Mouse (Mus musculus) bone marrow, adult 2 months (tissue): ENCODE results near the gene Cdh23. TPM values are rescaled to one million over a fixed set of nuclear protein-coding genes. Genes with fewer than 3 reads are reported as not detected.

Experiments
- H3K27ac ChIP-seq: fragments of 200-500 bp; 2 replicates; pipeline ENCODE4 v1.5.1; 2012; ENCODE audit warnings: low read depth, mild to moderate bottlenecking, control low read depth, inconsistent platforms, low read length; ENCODE audit not compliant: control insufficient read depth, poor library complexity, insufficient read depth
- H3K4me1 ChIP-seq: fragments of 200-500 bp; 2 replicates; pipeline ENCODE4 v1.6.1; 2011; ENCODE audit warnings: low read length; ENCODE audit not compliant: control insufficient read depth, insufficient read depth
- H3K4me3 ChIP-seq: fragments of 200-500 bp; replicated peaks from 2 replicates; pipeline ENCODE3; 2011; ENCODE audit warnings: mild to moderate bottlenecking, low read depth, low read length, control low read depth; ENCODE audit not compliant: control insufficient read depth
- CTCF ChIP-seq: fragments of 200-500 bp; IDR thresholded peaks from 2 replicates; pipeline ENCODE4 v1.5.1; 2011; ENCODE audit warnings: low read length, control low read depth; ENCODE audit not compliant: control insufficient read depth, insufficient read depth
- POLR2A ChIP-seq: fragments of 200-500 bp; IDR thresholded peaks from 2 replicates; pipeline ENCODE4 v1.6.1; 2011; ENCODE audit warnings: low read depth, mild to moderate bottlenecking, control low read depth, low read length, borderline replicate concordance; ENCODE audit not compliant: control insufficient read depth
- WGBS: fragments of 180-500 bp; shearing (Covaris S2); methylation state at CpG from one replicate; pipeline ENCODE4 v1.1.7; 2018; 5-methylcytosine and 5-hydroxymethylcytosine counted together
- polyA plus RNA-seq: library from polyadenylated mRNA; stranded (reverse); fragments of >200 nt; gene quantifications from 2 replicates; pipeline ENCODE4 v1.2.4, GENCODE M21; 2011; ENCODE audit warnings: low replicate concordance; ENCODE audit not compliant: missing spikeins, insufficient read depth, insufficient read length

The Cdh23 gene
- polyA plus RNA-seq, 1 experiment = 1.8 TPM

- 75% methylated on average over 7 of the region's 7 CpGs for WGBS
- Histone ChIP-seq H3K4me3 (no peak overlapping the region), H3K27ac (no peak overlapping the region), H3K4me1 (peaks cover 4% of the 10 kb centered on the region)
- no peak for TF ChIP-seq POLR2A
- TF ChIP-seq CTCF = no peak
These were observed 361.7 kb downstream of the Cdh23 start for GRCm38 (mm10) chr10:60334583-60334982.

DNA sequence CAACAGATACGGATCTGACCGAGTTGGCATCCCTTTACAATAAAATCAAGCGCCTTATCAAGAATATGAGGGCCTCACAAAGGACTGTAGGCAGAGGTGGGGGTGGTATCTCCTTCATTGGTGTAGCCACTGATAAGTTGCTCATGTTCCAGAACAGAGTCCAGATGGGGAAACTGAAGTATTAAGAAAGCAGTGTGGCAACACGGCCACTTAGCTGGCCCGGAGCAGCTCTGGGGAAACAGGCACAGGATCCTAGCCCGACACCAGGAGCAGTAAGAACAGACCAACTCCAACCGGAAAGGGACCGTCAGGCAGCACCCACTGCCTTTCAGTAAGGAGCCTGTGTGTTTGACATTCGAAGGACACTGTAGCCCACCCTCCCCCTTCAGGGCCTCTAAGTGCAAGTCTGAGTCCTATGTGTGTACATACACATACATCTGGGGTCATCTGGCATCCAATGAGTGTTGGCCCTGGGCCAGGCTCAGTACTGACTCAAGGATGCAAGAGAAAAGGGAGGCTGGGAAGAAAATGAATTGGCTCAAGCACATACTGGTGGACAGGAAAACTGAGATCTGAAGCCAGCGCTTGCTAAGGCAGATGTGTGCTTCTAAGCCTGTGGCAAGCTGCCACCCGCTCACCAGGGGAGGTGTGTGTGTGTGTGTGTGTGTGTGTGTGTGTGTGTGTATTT is 367.2 kb downstream of the Cdh23 start:
- Histone ChIP-seq H3K4me3 (peak overlapping the region; percentile 22), H3K27ac (peak overlapping the region; percentile 41), H3K4me1 (peaks cover 1% of the 10 kb centered on the region; the same call in 1 of the 2 replicates)
- 52% methylated on average over 11 of the region's 11 CpGs for WGBS
- TF ChIP-seq POLR2A (no peak), CTCF (no peak)

DNA sequence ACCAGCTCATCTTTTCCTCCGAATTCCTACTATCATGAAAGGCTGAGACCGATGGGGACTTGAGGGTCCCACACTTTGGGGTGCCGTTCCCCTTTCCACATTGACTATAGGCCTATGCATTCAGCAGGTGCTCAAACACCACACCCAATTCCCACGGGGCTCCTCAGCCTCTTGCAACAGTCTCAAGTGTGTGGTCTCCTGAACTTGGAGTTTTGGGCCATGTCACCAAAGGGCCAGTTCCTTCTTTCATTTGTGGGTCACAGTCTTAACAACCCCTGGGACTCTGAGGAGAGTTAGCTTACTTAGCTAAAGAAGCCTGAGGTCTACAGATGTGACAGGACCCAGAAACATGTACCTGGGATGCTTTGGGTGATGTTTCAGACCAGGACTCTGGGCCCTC is 380.1 kb downstream of the Cdh23 start:
- H3K27ac ChIP-seq = no peak overlapping the region
- H3K4me1 ChIP-seq = no peaks in the 10 kb centered on the region
- TF ChIP-seq POLR2A (no peak), CTCF (no peak)
- WGBS = 62% methylated on average over 4 of the region's 4 CpGs
- no peak overlapping the region for H3K4me3 ChIP-seq

- 78% methylated on average over 5 of the region's 5 CpGs for WGBS
- TF ChIP-seq POLR2A (no peak), CTCF (no peak)
- Histone ChIP-seq H3K4me3 (no peak overlapping the region), H3K4me1 (no peaks in the 10 kb centered on the region), H3K27ac (no peak overlapping the region)
These were observed 382.7 kb downstream of the Cdh23 start for GRCm38 (mm10) chr10:60313606-60314005.

- H3K27ac ChIP-seq = no peak overlapping the region
- WGBS = 87% methylated on average over 13 of the region's 13 CpGs
- TF ChIP-seq CTCF = no peak
- TF ChIP-seq POLR2A = no peak
- H3K4me3 ChIP-seq = no peak overlapping the region
- no peaks in the 10 kb centered on the region for H3K4me1 ChIP-seq
These were observed 385.7 kb downstream of the Cdh23 start for GRCm38 (mm10) chr10:60310629-60311028.

GRCm38 (mm10) chr10:60304854-60305628 is 391.2 kb downstream of the Cdh23 start:
- Histone ChIP-seq H3K27ac (no peak overlapping the region), H3K4me1 (no peaks in the 10 kb centered on the region), H3K4me3 (no peak overlapping the region)
- WGBS = 67% methylated on average over 15 of the region's 15 CpGs
- peak; percentile 88 for TF ChIP-seq CTCF
- TF ChIP-seq POLR2A = no peak

- 91% methylated on average over 17 of the region's 17 CpGs for WGBS
- Histone ChIP-seq H3K27ac (no peak overlapping the region), H3K4me3 (no peak overlapping the region), H3K4me1 (no peaks in the 10 kb centered on the region)
- TF ChIP-seq CTCF (no peak), POLR2A (no peak)
These were observed 392.9 kb downstream of the Cdh23 start for GRCm38 (mm10) chr10:60303419-60303818.

- TF ChIP-seq POLR2A (no peak), CTCF (no peak)
- H3K4me1 ChIP-seq = no peaks in the 10 kb centered on the region; the same call in 1 of the 2 replicates
- WGBS = 96% methylated on average over 12 of the region's 12 CpGs
- H3K27ac ChIP-seq = no peak overlapping the region
- no peak overlapping the region for H3K4me3 ChIP-seq
These were observed 396.7 kb downstream of the Cdh23 start for GRCm38 (mm10) chr10:60299636-60300035.
